Mouse (Mus musculus) forebrain, postnatal 0 days (tissue): ENCODE data around the gene Gm37240. TPM values are rescaled to one million over a fixed set of nuclear protein-coding genes. Genes with fewer than 3 reads are reported as not detected.

Experiments
- ATAC-seq: fragments of 200-750 bp; cut with Nextera tagmentation; 2 replicates; pipeline ENCODE4 v1.8.0; 2017; ENCODE audit warnings: mild to moderate bottlenecking, moderate library complexity
- DNase-seq: peaks from one replicate; pipeline ENCODE4 v3.0.0-alpha.2; 2015
- H3K27ac ChIP-seq: fragments of 300-500 bp; sonication (generic); 2 replicates; pipeline ENCODE4 v1.5.1; 2014; ENCODE audit warnings: low read depth, mild to moderate bottlenecking, antibody characterized with exemption, low read length, moderate library complexity, mixed read lengths
- H3K27me3 ChIP-seq: fragments of 300-500 bp; sonication (generic); 2 replicates; pipeline ENCODE4 v1.6.1; 2014; ENCODE audit warnings: mild to moderate bottlenecking, low read length, mixed read lengths; ENCODE audit not compliant: insufficient read depth
- H3K36me3 ChIP-seq: fragments of 300-500 bp; sonication (generic); 2 replicates; pipeline ENCODE4 v1.6.1; 2014; ENCODE audit warnings: mild to moderate bottlenecking, moderate library complexity; ENCODE audit not compliant: insufficient read depth
- H3K4me1 ChIP-seq: fragments of 300-500 bp; sonication (generic); 2 replicates; pipeline ENCODE4 v1.6.1; 2014; ENCODE audit warnings: antibody characterized with exemption; ENCODE audit not compliant: insufficient read depth
- H3K4me2 ChIP-seq: fragments of 300-500 bp; sonication (generic); 2 replicates; pipeline ENCODE4 v1.6.1; 2014; ENCODE audit warnings: low read depth, mild to moderate bottlenecking, moderate library complexity
- H3K4me3 ChIP-seq: fragments of 300-500 bp; sonication (generic); 2 replicates; pipeline ENCODE4 v1.5.1; 2014; ENCODE audit warnings: low read depth, low read length, mixed read lengths
- H3K9ac ChIP-seq: fragments of 300-500 bp; sonication (generic); 2 replicates; pipeline ENCODE4 v1.6.1; 2014; ENCODE audit warnings: mild to moderate bottlenecking
- H3K9me3 ChIP-seq: fragments of 300-500 bp; sonication (generic); 2 replicates; pipeline ENCODE4 v1.6.1; 2016; ENCODE audit warnings: low read length
- CTCF ChIP-seq: sonication (generic); IDR thresholded peaks from 2 replicates; pipeline ENCODE4 v1.5.1; 2016; ENCODE audit warnings: antibody characterized with exemption, control low read depth, low read depth
- WGBS: fragments of 180-500 bp; shearing (Covaris S2); extraction: QIAGEN DNeasy Blood & Tissue Kit; methylation state at CpG from one replicate; pipeline ENCODE4 v1.1.7; 2014; 5-methylcytosine and 5-hydroxymethylcytosine counted together
- polyA plus RNA-seq: library from polyadenylated mRNA; unstranded; fragments of >200 nt; fragmentation: Nextera tagmentation; extraction: Ambion mirVana; gene quantifications from 2 replicates; pipeline ENCODE4 v1.2.1, GENCODE M21; 2015
- total RNA-seq: library from RNA; depleted of rRNA; stranded (reverse); fragments of >200 nt; gene quantifications from 2 replicates; pipeline ENCODE4 v1.2.3, GENCODE M21; 2014

Gene Gm37240
- total and polyA plus RNA-seq, 2 experiments from 2014 or later = 0.67 to 1.2 TPM

GRCm38 (mm10) chr3:84925229-84925628 is 962.1 kb downstream of the Gm37240 start:
- Histone ChIP-seq H3K4me2 (no peak overlapping the region), H3K4me1 (no peaks in the 10 kb centered on the region), H3K4me3 (no peak overlapping the region), H3K27ac (no peak overlapping the region), H3K27me3 (no peaks in the 10 kb centered on the region), H3K36me3 (no peaks in the 10 kb centered on the region), H3K9ac (no peak overlapping the region), H3K9me3 (no peaks in the 10 kb centered on the region)
- 77% methylated on average over 4 of the region's 4 CpGs for WGBS
- DNase-seq = no peak
- no peak for ATAC-seq
- no peak for TF ChIP-seq CTCF

DNA sequence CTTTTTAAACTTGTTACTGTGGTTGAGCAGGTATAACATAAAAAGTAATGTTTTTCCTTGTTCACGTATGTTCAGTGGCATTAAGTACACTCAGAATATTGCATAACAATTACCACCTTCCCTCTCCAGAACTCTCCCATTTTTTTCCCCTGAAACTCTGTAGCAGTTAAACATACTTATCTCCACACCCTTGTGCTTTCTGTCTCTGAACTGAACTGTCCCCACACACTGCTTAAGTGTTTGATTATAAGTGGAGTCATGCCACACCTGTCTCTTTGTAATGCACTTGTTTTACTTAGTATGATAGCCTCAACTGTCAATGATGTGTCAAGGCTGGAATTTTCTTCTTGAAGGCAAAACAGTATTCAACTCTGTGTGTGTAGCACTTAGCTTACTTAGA is 963.6 kb downstream of the Gm37240 start:
- DNase-seq = no peak
- H3K27ac ChIP-seq = no peak overlapping the region
- H3K4me3 ChIP-seq = no peak overlapping the region
- no peak for TF ChIP-seq CTCF
- H3K4me2 ChIP-seq = no peak overlapping the region
- no peaks in the 10 kb centered on the region for H3K36me3 ChIP-seq
- no peaks in the 10 kb centered on the region for H3K4me1 ChIP-seq
- H3K9ac ChIP-seq = no peak overlapping the region
- H3K9me3 ChIP-seq = no peaks in the 10 kb centered on the region
- H3K27me3 ChIP-seq = no peaks in the 10 kb centered on the region
- 91% methylated on average over 1 of the region's 1 CpGs for WGBS
- ATAC-seq = no peak

- Histone ChIP-seq H3K4me3 (no peak overlapping the region), H3K4me2 (no peak overlapping the region), H3K9me3 (no peaks in the 10 kb centered on the region), H3K27ac (no peak overlapping the region), H3K9ac (no peak overlapping the region), H3K27me3 (no peaks in the 10 kb centered on the region), H3K4me1 (no peaks in the 10 kb centered on the region), H3K36me3 (no peaks in the 10 kb centered on the region)
- no peak for ATAC-seq
- no peak for TF ChIP-seq CTCF
- DNase-seq = no peak
- WGBS = 81% methylated on average over 1 of the region's 1 CpGs
Observed at GRCm38 (mm10) chr3:84923256-84923655, 964.1 kb downstream of the Gm37240 start.

- Histone ChIP-seq H3K36me3 (no peaks in the 10 kb centered on the region), H3K27ac (no peak overlapping the region), H3K9me3 (no peaks in the 10 kb centered on the region)
Observed at GRCm38 (mm10) chr3:84921704-84922420, 965.5 kb downstream of the Gm37240 start.

DNA sequence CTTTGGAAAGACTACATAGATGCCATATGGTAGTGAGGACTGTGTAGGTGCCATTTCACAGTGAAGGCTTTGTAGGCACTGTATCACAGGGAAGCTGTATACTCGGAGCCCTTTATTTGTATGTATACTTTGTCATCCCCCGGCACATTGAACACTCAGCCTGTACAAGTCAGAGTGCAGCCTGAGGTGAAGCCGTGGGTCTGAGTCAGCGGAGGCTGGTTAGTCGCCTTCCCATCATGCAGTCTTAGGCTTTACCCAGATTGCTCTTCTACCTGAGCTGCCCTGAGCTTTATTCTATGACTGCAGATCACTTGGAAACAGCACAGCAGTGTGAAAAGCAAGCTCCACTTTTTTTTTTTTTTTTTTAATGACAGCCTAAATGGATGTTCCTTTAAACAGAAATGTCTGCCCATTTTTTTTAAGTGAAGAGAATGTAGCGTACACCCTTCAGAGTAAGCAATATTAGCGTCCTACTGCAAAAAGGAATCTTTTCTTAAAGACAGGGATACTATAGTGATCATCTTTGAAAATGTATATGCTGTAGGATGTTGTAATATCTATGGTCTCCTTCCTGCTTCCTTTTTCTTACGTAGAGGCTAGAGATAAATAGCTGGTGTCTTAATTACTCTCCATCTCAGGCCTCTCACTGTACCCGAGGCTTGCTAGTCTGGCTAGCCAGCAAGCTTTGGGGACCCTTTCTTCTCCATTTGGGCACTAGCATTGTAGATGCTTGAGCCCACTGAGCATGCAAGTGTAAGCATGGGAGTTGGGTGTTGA is 969.2 kb downstream of the Gm37240 start:
- DNase-seq = no peak

More at GRCm38 (mm10) chr3:84921704-84922420, 965.5 kb downstream of the Gm37240 start:
- H3K4me3 ChIP-seq = no peak overlapping the region
- H3K9ac ChIP-seq = no peak overlapping the region
- ATAC-seq = peak; percentile 69
- DNase-seq = peak; percentile 71
- 72% methylated on average over 6 of the region's 6 CpGs for WGBS
- no peaks in the 10 kb centered on the region for H3K27me3 ChIP-seq
- H3K4me1 ChIP-seq = no peaks in the 10 kb centered on the region
- peak; percentile 79 for TF ChIP-seq CTCF
- no peak overlapping the region for H3K4me2 ChIP-seq

GRCm38 (mm10) chr3:84914284-84914683 is 973.0 kb downstream of the Gm37240 start:
- Histone ChIP-seq H3K27ac (no peak overlapping the region), H3K4me3 (no peak overlapping the region), H3K9me3 (no peaks in the 10 kb centered on the region), H3K36me3 (no peaks in the 10 kb centered on the region), H3K4me2 (no peak overlapping the region), H3K4me1 (no peaks in the 10 kb centered on the region), H3K27me3 (no peaks in the 10 kb centered on the region), H3K9ac (no peak overlapping the region)
- 51% methylated on average over 1 of the region's 1 CpGs for WGBS
- TF ChIP-seq CTCF = peak; percentile 51
- ATAC-seq (no peak), DNase-seq (no peak)

More for the DNA sequence above, 969.2 kb downstream of the Gm37240 start:
- no peaks in the 10 kb centered on the region for H3K4me1 ChIP-seq
- no peak for TF ChIP-seq CTCF
- H3K27me3 ChIP-seq = no peaks in the 10 kb centered on the region
- H3K27ac ChIP-seq = no peak overlapping the region
- no peaks in the 10 kb centered on the region for H3K36me3 ChIP-seq
- H3K4me2 ChIP-seq = no peak overlapping the region
- H3K9me3 ChIP-seq = no peaks in the 10 kb centered on the region
- ATAC-seq = no peak
- H3K9ac ChIP-seq = no peak overlapping the region
- 74% methylated on average over 9 of the region's 9 CpGs for WGBS
- no peak overlapping the region for H3K4me3 ChIP-seq

DNA sequence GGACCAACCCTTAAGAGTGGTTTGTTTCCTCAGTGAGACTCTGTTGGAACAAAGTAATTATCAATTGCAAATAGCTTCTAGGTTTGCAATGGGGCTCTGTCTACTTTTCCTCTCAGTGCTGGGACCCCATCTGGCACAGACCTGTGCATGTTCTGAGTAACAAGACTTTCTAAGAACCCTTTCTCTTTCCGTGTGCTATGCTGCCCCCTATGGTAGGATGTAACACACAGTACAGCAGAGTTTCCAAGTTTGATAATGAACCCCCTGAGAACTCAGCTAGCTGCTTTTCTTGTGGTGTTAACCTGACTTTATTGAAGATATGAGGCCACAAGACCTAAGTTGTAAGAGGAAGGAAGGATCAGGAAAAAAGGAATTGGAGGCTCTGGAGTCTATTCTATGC is 980.8 kb downstream of the Gm37240 start:
- H3K9ac ChIP-seq = no peak overlapping the region
- 29% methylated on average over 1 of the region's 1 CpGs for WGBS
- TF ChIP-seq CTCF = peak; percentile 68
- DNase-seq (peak; percentile 45), ATAC-seq (no peak)
- no peak overlapping the region for H3K27ac ChIP-seq
- H3K27me3 ChIP-seq = no peaks in the 10 kb centered on the region
- H3K4me1 ChIP-seq = no peaks in the 10 kb centered on the region
- no peaks in the 10 kb centered on the region for H3K9me3 ChIP-seq
- no peak overlapping the region for H3K4me2 ChIP-seq
- no peak overlapping the region for H3K4me3 ChIP-seq
- no peaks in the 10 kb centered on the region for H3K36me3 ChIP-seq
